Mouse (Mus musculus) lung, postnatal 4 days (tissue): ENCODE data around the gene Srsf9.
"Not testable (repeated sequence)": the region's sequence is repeated elsewhere in the genome, so short reads cannot be mapped to it uniquely, and the experiment has no call there.

Experiments
- DNase-seq, 2 experiments: peaks; one replicate each; pipeline ENCODE4 v3.0.0; 2021

The Srsf9 gene

DNA sequence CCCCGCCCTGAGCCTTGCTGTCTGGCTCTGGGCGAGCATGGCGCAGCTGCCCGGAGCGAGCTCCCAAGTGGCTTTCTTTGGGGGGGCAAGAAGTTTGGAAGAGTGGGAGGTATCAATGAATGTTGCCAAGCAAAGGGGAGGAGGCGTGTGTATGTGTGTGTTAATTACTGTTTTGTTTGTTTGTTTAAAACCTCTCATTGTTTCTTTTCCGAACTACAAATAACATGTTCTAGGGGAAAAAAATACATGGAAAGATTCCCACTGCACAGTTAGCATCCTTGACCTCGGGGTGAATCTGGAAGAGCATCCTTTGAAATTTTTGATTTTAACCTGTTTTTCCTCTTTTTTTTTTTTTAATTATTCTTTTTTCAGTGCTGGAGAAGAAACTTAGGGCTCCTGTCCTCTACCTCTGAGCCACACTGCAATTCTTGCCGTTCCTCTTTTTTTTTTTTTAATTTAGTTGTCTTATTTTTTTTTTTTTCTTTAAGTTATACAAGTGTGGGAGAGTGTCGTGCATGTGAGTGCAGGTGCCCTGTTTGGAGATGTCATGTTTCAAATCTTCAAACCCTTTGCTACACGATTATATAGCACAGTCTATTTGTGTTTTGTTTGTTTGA is 47.3 kb downstream of the Srsf9 start:
- DNase-seq: no peak

- no peak for DNase-seq
Measured at GRCm38 (mm10) chr5:115375436-115375835, 48.5 kb downstream of the Srsf9 start.

DNA sequence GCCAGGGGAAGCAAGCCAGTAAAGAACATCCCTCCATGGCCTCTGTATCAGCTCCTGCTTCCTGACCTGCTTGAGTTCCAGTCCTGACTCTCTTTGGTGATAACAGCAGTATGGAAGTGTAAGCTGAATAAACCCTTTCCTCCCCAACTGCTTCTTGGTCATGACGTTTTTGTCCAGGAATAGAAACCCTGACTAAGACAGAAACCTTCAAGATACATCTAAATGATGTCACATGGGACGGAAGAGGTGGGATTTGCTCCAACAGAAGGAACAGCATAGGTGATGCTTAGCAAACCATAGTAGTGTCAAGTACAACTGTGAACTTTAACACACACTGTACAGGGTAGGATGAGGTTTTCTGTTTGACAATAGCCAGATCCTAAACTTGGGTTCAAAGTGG is 51.9 kb downstream of the Srsf9 start:
- not testable (repeated sequence) for DNase-seq
